Mouse (Mus musculus) Patski (cell line): ENCODE data around the gene Lrrc39. TPM values are rescaled to one million over a fixed set of nuclear protein-coding genes. Genes with fewer than 3 reads are reported as not detected.
"Not testable (repeated sequence)": the region's sequence is repeated elsewhere in the genome, so short reads cannot be mapped to it uniquely, and the experiment has no call there.

Experiments used
- ATAC-seq: fragments of 100-300 bp; one replicate; pipeline ENCODE4 v1.8.0; 2021
- CTCF ChIA-PET: fragments of 350-600 bp; sonication (Branson Sonifier 250); formaldehyde crosslinking; loops from one replicate; lab custom pipeline; 2022; ENCODE audit warnings: inconsistent platforms; lab: Charles Lee
- POLR2A ChIA-PET: fragments of 350-600 bp; sonication (Branson Sonifier 250); formaldehyde crosslinking; loops from one replicate; lab custom pipeline; 2022; ENCODE audit warnings: antibody characterized with exemption, inconsistent platforms; lab: Charles Lee
- DNase-seq: peaks from one replicate; pipeline ENCODE4 v3.0.0-alpha.2; 2011; ENCODE audit warnings: low read depth, low spot score
- H3K27me3 ChIP-seq: fragments of 371-371 bp; one replicate; pipeline ENCODE4 v1.5.1; 2021
- CTCF ChIP-seq: fragments of 100-300 bp; IDR thresholded peaks from one replicate; pipeline ENCODE4 v1.5.1; 2021
- in situ Hi-C: fragments of 300-500 bp; cut with MboI; formaldehyde crosslinking; loops from 3 replicates; pipeline ENCODE4 v1.11.1; 2018; ENCODE audit warnings: low pct_unique_long_range_greater_than_20kb, mixed read lengths
- polyA plus RNA-seq: library from polyadenylated mRNA; unstranded; gene quantifications from one replicate; pipeline ENCODE4 v1.2.3, GENCODE M21; 2021

Lrrc39 gene
- 0.26 TPM for polyA plus RNA-seq

- in situ Hi-C loops: no loop called here
- H3K27me3 ChIP-seq: no peaks in the 10 kb centered on the region
- CTCF ChIA-PET: interaction anchor here (0.8 to 1.6 kb wide), 7 partner anchors 9 to 543 kb away, joined by 3 to 5 read pairs (median 4); no protein-coding TSS in a partner anchor
- POLR2A ChIA-PET: interaction anchor here (0.5 to 1.3 kb wide), 2 partner anchors 11 to 222 kb away, joined by 3 read pairs; no protein-coding TSS in a partner anchor
- DNase-seq (no peak), ATAC-seq (no peak)
- no peak for TF ChIP-seq CTCF
Measured at GRCm38 (mm10) chr3:116562408-116563094, at the start of gene Lrrc39. Gene Lrrc39, plus strand, starts transcription at chr3:116562973.

GRCm38 (mm10) chr3:116520141-116520761 lies 42.5 kb upstream of the Lrrc39 start:
- TF ChIP-seq CTCF: no peak
- no peak for DNase-seq

DNA sequence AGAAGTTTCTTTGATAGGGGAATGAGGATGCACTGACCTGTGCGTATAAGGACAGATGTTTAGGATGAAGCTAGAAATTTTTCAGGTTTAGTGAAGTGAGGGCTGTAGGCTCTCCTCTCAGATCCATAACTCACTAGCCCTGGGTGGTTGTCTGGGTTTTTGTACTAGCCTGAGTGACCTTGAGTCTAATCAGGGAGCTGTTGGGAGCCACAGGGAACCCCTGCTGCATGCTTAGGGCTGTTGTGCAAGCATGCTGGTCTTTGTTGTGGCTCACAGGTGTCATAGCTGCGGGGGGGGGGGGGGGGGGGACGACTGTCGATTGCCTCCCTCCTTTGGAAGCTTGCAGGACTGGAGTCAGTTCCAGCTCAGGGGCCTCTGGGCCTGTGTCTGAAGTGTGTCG lies 33.0 kb upstream of the Lrrc39 start:
- POLR2A ChIA-PET: no interaction called here
- TF ChIP-seq CTCF: no peak
- no peaks in the 10 kb centered on the region for H3K27me3 ChIP-seq
- CTCF ChIA-PET: interaction anchor here (0.9 to 1.6 kb wide), 3 partner anchors 9 to 198 kb away, joined by 3 to 7 read pairs (median 3); partner anchors contain the start of gene Dbt
- ATAC-seq (no peak), DNase-seq (no peak)
- in situ Hi-C loops: no loop called here

More at GRCm38 (mm10) chr3:116520141-116520761, 42.5 kb upstream of the Lrrc39 start:
- ATAC-seq: no peak
- in situ Hi-C loops: no loop called here
- ChIA-PET POLR2A (no interaction called here), CTCF (interaction anchor here (1.5 to 1.7 kb wide), 2 partner anchors 11 to 43 kb away, joined by 3 to 4 read pairs; no protein-coding TSS in a partner anchor)
- H3K27me3 ChIP-seq: no peaks in the 10 kb centered on the region

DNA sequence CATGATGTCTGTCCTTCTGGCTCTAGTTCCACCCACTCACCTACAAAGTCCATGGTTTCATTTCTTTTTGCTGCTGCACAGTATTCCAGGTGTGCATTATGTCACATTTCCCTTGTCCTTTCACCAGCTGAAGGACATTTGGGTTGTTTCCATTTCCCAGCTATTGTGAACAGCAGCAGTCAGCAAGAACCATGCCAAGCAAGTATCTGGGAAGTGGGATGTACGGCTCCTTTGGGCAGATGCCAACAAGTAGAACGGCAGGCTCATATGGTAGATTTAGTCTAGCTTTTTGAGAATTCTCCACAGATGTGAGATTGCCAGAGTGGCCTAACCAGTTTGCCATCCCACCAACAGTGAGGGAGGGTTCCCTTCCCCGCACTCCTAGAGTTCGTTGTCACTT lies 31.9 kb upstream of the Lrrc39 start:
- no peak for TF ChIP-seq CTCF
- ATAC-seq (no peak), DNase-seq (no peak)
- in situ Hi-C loops: no loop called here
- ChIA-PET POLR2A (no interaction called here), CTCF (interaction anchor here (0.9 kb wide), 1 partner anchor 10 kb away, joined by 3 read pairs; no protein-coding TSS in a partner anchor)
- no peaks in the 10 kb centered on the region for H3K27me3 ChIP-seq

DNA sequence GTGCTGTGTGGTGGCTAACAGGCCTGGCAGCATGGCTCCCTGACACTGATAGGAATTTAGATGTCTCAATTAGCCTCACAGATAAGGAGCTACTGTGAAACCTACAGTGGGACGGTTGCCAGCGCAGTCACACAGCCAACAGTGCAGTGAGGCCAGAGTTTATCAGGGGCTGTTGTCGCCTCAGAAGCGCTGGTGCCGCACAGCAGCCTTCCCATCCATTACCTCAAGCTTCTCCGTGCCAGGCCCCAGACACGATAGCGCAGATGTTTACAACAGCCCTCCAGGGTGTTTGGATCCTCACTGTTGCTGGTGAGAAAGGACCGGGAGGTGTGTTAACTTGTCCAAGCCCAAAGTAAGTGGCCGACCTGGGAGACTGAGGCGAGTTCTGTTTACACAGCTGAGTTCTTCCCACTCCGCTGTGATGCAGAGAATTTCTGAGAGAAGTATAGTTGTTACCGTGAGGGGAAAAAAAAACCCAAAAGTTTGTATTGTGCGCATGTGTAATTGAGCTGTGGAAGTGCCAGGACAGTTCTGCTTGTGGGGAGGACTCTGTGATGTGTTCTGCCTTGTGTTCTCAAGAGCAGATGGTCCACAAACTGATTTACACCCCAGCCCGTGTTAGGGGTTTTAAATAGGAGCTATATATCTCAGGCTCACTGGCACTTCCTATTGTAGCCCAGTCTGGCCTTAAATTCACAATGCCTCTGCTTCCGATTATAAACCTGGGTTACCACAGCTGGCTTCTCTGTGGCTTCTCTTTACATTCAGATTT lies 26.2 kb upstream of the Lrrc39 start:
- in situ Hi-C loops: no loop called here
- ChIA-PET POLR2A (no interaction called here), CTCF (interaction anchor here (2.8 kb wide), 1 partner anchor 10 kb away, joined by 6 read pairs; no protein-coding TSS in a partner anchor)
- no peak for DNase-seq
- no peak for TF ChIP-seq CTCF
- H3K27me3 ChIP-seq: no peaks in the 10 kb centered on the region
- ATAC-seq: no peak

DNA sequence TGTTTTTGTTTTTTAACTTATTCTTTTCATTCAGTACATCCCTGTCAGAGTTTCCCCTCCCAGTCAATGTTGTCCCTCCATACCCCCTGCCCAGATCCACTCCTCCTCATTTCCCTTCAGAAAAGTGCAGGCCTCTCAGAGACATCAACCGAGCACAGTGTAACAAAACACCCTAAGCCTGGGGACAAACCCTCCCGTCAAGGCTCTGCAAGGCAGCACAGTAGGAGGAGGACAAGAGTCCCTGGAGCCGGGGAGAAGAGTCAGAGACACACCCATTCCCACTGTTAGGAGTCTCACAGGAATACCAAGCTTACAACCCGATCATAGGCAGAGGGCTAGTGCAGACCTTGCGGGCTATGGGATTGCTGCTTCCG lies 25.6 kb upstream of the Lrrc39 start:
- ChIA-PET POLR2A (no interaction called here), CTCF (interaction anchor here (2.8 kb wide), 1 partner anchor 9 kb away, joined by 6 read pairs; no protein-coding TSS in a partner anchor)
- in situ Hi-C loops: no loop called here

GRCm38 (mm10) chr3:116542070-116542469 lies 20.7 kb upstream of the Lrrc39 start:
- in situ Hi-C loops: no loop called here
- no peak for TF ChIP-seq CTCF
- CTCF ChIA-PET: no interaction called here
- DNase-seq (no peak), ATAC-seq (no peak)
- H3K27me3 ChIP-seq: no peaks in the 10 kb centered on the region
- POLR2A ChIA-PET: no interaction called here

More for the DNA sequence above, 25.6 kb upstream of the Lrrc39 start:
- no peak for DNase-seq
- no peak for ATAC-seq
- no peaks in the 10 kb centered on the region for H3K27me3 ChIP-seq
- no peak for TF ChIP-seq CTCF

GRCm38 (mm10) chr3:116542532-116542931 lies 20.2 kb upstream of the Lrrc39 start:
- ChIA-PET CTCF (no interaction called here), POLR2A (no interaction called here)
- DNase-seq: no peak
- H3K27me3 ChIP-seq: no peaks in the 10 kb centered on the region
- in situ Hi-C loops: no loop called here
- no peak for ATAC-seq
- no peak for TF ChIP-seq CTCF

GRCm38 (mm10) chr3:116547430-116547829 lies 15.3 kb upstream of the Lrrc39 start:
- no peak for TF ChIP-seq CTCF
- in situ Hi-C loops: no loop called here
- ATAC-seq: no peak
- no peaks in the 10 kb centered on the region for H3K27me3 ChIP-seq
- DNase-seq: no peak
- ChIA-PET CTCF (interaction anchor here (2.1 kb wide), 1 partner anchor 11 kb away, joined by 6 read pairs; no protein-coding TSS in a partner anchor), POLR2A (interaction anchor here (0.5 kb wide), 1 partner anchor 26 kb away, joined by 3 read pairs; no protein-coding TSS in a partner anchor)

DNA sequence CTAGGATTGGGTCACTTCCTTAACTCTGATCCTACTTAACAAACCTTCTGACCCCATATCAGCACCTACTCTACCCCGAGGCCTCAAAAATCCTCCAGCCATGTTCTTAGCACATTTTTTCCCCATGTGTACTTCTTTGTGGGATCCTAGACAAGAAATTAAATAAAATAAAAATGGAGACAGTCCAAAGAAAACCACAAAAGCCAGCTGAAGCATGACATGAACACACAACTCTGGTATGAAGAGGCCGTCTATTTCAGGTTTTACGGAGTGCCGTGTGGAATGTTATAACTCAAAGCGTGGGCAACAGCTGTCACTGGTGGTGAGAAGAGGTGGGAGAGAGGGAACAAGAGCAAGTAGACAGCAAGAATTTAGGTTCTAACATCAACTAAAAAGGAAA lies 11.4 kb upstream of the Lrrc39 start:
- no peaks in the 10 kb centered on the region for H3K27me3 ChIP-seq
- CTCF ChIA-PET: interaction anchor here (1.2 kb wide), 1 partner anchor 38 kb away, joined by 3 read pairs; the partner anchor contains the start of gene Dbt
- in situ Hi-C loops: no loop called here
- POLR2A ChIA-PET: interaction anchor here (1.4 kb wide), 1 partner anchor 11 kb away, joined by 3 read pairs; the partner anchor contains the start of gene Lrrc39
- peak; percentile 82 for DNase-seq
- peak; percentile 90 for ATAC-seq
- TF ChIP-seq CTCF: no peak

GRCm38 (mm10) chr3:116561315-116561714 lies 1.5 kb upstream of the Lrrc39 start:
- H3K27me3 ChIP-seq, POLR2A ChIA-PET, ATAC-seq, DNase-seq, in situ Hi-C loops, CTCF ChIA-PET: not testable (repeated sequence)
